Mouse (Mus musculus) right cerebral cortex, adult 2 months (tissue): ENCODE measurements at regions not wholly inside any gene's neighbourhood (a gene's known extent, or its start where the extent isn't known, plus 50 kb on each side); places are given as distances from the start of the nearest gene placed in this dataset.
A peak's percentile ranks its signal among the peaks of the same experiment; 100 is the strongest.

Source experiments
- DNase-seq, 2 experiments: peaks; one replicate each; pipeline ENCODE4 v3.0.0; 2021 to 2022; ENCODE audit warnings: low spot score in 2 of 2

GRCm38 (mm10) chr12:107759291-107759690 is 244.1 kb downstream of the Bcl11b start:
- no peak for DNase-seq

- no peak for DNase-seq
These were observed 243.5 kb downstream of the Bcl11b start for GRCm38 (mm10) chr12:107759911-107760310.

DNA sequence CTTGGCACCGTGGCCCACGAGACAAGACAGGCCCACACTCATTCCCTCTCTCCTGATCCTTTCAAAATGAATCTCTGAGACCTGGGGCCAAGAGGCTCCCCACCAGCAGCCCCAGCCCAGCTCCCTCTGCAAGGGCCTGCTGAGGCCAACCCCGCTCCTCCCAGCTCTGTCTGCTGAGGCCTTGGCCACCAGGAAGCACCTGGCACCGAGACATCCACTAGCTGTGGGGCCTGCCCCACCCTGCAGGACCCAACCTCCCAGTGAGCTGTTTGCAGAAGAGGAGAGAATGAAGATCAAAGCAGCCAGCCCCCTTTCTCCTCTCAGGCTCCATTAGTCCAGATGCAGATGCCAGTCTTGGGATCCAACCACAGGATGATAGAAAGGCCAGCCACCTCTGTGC is 241.3 kb downstream of the Bcl11b start:
- DNase-seq: no peak

GRCm38 (mm10) chr12:107769801-107770515 is 233.4 kb downstream of the Bcl11b start:
- DNase-seq: no peak

- DNase-seq: no peak
These were observed 232.9 kb downstream of the Bcl11b start for GRCm38 (mm10) chr12:107770516-107770836.

DNA sequence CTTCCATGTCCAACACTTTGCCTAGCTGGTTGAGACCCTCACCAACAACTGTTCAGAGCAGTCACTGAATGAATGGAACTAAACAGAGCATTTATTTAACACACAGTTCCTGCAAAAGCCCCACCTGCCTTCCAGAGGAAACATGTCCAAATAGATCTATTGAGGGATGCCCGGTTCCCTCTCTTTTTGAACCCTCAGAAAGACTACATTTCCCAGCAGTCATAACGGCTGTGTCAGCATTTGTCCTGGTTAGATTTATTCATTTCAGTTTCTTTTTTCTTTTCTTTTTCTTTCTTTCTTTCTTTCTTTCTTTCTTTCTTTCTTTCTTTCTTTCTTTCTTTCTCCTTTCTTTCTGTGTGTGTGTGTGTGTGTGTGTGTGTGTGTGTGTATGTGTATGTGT is 232.1 kb downstream of the Bcl11b start:
- DNase-seq: no peak

- DNase-seq: no peak
These were observed 231.6 kb downstream of the Bcl11b start for GRCm38 (mm10) chr12:107771809-107772208.

- DNase-seq: no peak
These were observed 225.4 kb downstream of the Bcl11b start for GRCm38 (mm10) chr12:107778046-107778445.

- DNase-seq: no peak
These were observed 223.9 kb downstream of the Bcl11b start for GRCm38 (mm10) chr12:107779306-107780057.

DNA sequence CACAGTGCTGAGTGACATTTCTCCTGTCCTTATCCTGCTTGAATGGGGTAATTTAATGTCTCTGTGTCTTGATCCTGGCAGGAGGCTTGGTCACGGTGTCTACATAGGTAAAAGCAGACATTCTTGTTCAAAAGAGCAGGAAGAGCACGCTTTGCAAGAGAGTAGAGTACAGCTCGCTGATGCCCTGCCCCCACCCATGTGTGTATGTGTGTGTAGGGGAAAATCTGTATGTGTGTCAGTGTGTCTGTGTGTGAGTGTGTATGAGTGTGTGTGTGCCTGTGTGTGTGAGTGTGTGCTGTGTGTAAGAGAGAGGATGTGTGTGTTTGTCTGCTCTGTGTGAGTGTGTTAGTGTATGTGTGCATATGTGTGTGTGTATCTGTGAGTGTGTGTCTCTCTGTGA is 221.3 kb downstream of the Bcl11b start:
- no peak for DNase-seq

DNA sequence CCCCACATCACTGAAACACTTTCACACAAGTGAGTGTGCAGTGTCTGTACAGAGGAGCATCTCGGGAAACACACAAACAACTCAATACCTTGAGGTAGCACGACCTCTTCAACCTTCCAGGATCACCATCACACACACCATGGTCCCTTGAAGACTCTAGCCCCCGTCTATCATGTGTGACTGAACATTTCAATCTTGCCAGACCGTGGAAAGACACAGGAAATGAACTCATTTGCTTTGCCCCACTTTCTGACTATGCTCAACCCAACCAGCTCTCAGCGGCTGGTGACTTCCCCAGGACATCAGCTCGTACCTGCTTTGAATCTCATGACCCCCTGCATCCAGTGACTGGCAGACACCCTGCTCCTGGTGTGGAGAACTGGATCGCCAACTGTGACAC is 219.6 kb downstream of the Bcl11b start:
- DNase-seq: no peak

DNA sequence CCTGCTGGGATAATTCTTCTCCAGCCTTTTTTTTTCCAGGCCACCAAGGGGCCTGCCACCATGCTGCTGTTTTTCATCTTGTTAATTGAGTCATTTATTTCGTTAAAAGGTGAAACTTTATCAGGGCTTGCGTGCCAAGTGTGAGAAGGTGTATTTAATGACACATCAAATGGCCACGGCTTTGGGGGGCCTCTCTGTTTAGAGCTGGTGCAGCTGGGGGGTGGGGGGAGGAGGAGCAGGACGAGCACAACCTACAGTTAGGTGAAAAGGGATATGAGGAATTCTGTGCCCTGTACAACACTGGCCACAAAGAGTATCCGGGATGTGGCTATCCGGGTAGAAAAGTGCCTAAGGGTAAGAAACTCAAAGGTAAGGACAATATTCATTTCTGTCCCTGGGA is 213.6 kb downstream of the Bcl11b start:
- DNase-seq: no peak

DNA sequence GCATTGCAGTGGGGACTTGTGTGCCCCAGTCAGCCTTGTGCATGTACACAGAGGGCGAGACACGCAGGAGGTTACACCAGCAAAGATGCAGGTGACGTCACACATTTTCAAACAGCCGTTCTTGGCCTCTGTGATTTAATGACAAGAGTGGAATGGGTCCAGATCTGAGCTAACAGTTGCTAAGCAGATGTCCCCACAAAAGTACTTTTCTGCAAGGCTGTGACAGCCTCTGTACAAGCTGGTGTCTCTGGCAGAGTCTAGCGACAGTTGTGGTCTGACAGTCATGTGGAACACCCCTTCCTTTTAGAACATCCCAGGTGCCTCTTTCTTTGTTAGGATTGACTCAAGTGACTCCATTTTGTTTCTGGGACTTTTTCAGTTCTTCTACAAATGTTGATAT is 203.1 kb downstream of the Bcl11b start:
- DNase-seq: no peak

- DNase-seq: no peak
These were observed 195.8 kb downstream of the Bcl11b start for GRCm38 (mm10) chr12:107807634-107808033.

DNA sequence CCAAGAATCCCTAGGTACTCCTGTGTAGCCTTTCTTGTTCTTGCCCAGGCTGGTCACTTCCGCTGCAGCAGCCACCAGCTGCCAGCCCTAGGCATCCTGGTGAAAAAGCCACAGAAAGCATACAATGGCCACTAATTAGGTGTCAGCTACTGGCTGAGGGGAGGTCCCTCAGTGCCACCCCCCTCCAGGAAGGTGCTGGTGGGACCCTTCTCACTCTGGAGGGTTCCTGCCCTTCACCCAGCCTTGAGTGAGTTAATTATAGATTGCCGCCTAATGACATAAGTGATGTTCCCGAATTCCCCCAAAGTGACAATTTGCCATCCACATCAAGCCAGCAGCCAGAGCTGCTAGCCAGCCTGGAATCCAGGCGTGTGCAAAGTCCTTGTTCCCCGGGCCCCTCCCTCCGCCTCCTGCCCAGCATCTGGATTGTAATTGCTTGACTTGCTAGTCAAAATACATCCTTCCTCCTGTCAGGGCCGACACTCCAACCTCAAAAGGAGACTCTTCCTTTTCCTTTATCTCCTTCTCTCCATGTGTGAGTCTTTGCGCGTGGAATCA is 195.2 kb downstream of the Bcl11b start:
- DNase-seq: no peak

GRCm38 (mm10) chr12:107811231-107811630 is 192.2 kb downstream of the Bcl11b start:
- no peak for DNase-seq

- DNase-seq: peak; percentile 35 to 44
These were observed 190.7 kb downstream of the Bcl11b start for GRCm38 (mm10) chr12:107812549-107813335.

GRCm38 (mm10) chr12:107814926-107815325 is 188.5 kb downstream of the Bcl11b start:
- DNase-seq: no peak

GRCm38 (mm10) chr12:107823768-107824394 is 179.5 kb downstream of the Bcl11b start:
- no peak for DNase-seq

GRCm38 (mm10) chr12:107825921-107826320 is 177.5 kb downstream of the Bcl11b start:
- peak; percentile 33 to 43 for DNase-seq

DNA sequence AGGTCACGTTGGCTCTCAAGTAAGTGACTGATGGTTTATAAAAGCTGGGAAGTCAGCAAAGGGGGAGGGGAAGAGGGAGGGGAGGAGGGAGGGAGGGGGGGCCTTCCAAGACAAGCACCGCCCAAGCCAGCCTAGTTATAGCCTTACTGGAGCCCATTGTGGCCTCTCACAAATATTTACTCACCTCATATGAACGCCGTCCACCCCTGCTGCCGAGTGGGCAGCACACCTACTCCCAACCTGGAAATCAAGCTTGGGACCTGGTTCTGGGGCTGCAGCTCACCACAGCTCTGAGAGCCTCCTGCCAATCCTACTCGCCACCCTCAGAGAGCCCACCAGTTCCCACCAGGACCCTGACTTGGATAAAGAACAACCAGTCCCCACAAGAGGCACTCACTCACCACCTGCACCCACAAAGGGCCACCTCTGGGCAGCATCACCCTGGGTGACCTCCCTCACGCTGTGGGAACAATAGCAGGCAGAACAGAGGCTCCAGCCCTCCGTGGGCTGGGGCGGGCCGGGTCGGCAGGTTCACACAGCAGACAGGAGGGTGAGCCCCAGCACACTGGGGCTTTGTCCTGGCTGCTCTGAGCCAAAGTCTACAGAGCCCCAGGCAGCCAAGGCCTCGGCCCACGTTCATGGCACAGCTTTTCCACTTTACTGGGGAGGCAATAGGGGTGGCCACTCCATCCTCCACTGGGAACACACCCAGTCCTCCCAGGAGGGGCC is 171.8 kb downstream of the Bcl11b start:
- DNase-seq: no peak
